Mouse (Mus musculus) limb, embryonic 14.5 days (tissue): ENCODE measurements around the gene Tor4a. TPM values are rescaled to one million over a fixed set of nuclear protein-coding genes. Genes with fewer than 3 reads are reported as not detected.

ENCODE experiments used
- ATAC-seq: fragments of 200-750 bp; cut with Nextera tagmentation; 2 replicates; pipeline ENCODE4 v1.8.0; 2017; ENCODE audit warnings: low read depth, moderate number of reproducible peaks, moderate TSS enrichment; ENCODE audit not compliant: low FRiP score
- DNase-seq: peaks from one replicate; pipeline ENCODE4 v3.0.0-alpha.2; 2015; ENCODE audit warnings: low spot score
- H3K27ac ChIP-seq: fragments of 300-500 bp; sonication (generic); replicated peaks from 2 replicates; pipeline ENCODE4 v1.5.1; 2014; ENCODE audit warnings: low read depth, mild to moderate bottlenecking, low read length, moderate library complexity, mixed read lengths
- H3K27me3 ChIP-seq: fragments of 300-500 bp; sonication (generic); 2 replicates; pipeline ENCODE4 v1.6.1; 2014; ENCODE audit warnings: low read length, mixed read lengths; ENCODE audit not compliant: control insufficient read depth, insufficient read depth
- H3K36me3 ChIP-seq: fragments of 300-500 bp; sonication (generic); 2 replicates; pipeline ENCODE4 v1.6.1; 2014; ENCODE audit warnings: mild to moderate bottlenecking, low read length, moderate library complexity, mixed read lengths; ENCODE audit not compliant: control insufficient read depth, insufficient read depth
- H3K4me1 ChIP-seq: fragments of 300-500 bp; sonication (generic); 2 replicates; pipeline ENCODE4 v1.6.1; 2014; ENCODE audit warnings: antibody characterized with exemption, low read length, mixed read lengths; ENCODE audit not compliant: control insufficient read depth, insufficient read depth
- H3K4me2 ChIP-seq: fragments of 300-500 bp; sonication (generic); replicated peaks from 2 replicates; pipeline ENCODE4 v1.6.1; 2014; ENCODE audit warnings: low read depth, mild to moderate bottlenecking, low read length, moderate library complexity; ENCODE audit not compliant: severe bottlenecking
- H3K4me3 ChIP-seq: fragments of 300-500 bp; sonication (generic); replicated peaks from 2 replicates; pipeline ENCODE4 v1.5.1; 2014; ENCODE audit warnings: low read length
- H3K9ac ChIP-seq: fragments of 300-500 bp; sonication (generic); 2 replicates; pipeline ENCODE4 v1.6.1; 2014; ENCODE audit warnings: mild to moderate bottlenecking, low read depth, low read length, moderate library complexity; ENCODE audit not compliant: severe bottlenecking
- H3K9me3 ChIP-seq: fragments of 300-500 bp; sonication (generic); 2 replicates; pipeline ENCODE4 v1.6.1; 2016; ENCODE audit warnings: low read length; ENCODE audit not compliant: control insufficient read depth
- POLR2A ChIP-seq: fragments of 200-500 bp; IDR thresholded peaks from 2 replicates; pipeline ENCODE4 v1.8.0; 2012; ENCODE audit warnings: inconsistent platforms, mild to moderate bottlenecking, moderate library complexity, borderline replicate concordance; ENCODE audit not compliant: insufficient read depth, insufficient read length; ENCODE audit errors: extremely low read depth
- WGBS: fragments of 180-500 bp; shearing (Covaris S2); extraction: QIAGEN DNeasy Blood & Tissue Kit; methylation state at CpG from one replicate; pipeline ENCODE4 v1.1.7; 2014; 5-methylcytosine and 5-hydroxymethylcytosine counted together
- polyA plus RNA-seq, 2 experiments: library from polyadenylated mRNA; depleted of rRNA in 1 of 2; stranded (reverse) in 1 of 2; unstranded in 1 of 2; fragments of >200 nt; fragmentation: Nextera tagmentation in 1 of 2; extraction: Ambion mirVana in 1 of 2; gene quantifications; 2 replicates each; pipeline versions ENCODE4 v1.2.1 to v1.2.3; 2012 to 2014

Tor4a gene
- polyA plus RNA-seq, 2 experiments: 5.9 to 8.1 TPM

- Histone ChIP-seq H3K9ac (0 out of 2 replicates have a peak overlapping the region, but pooled peaks have one; percentile 4), H3K27me3 (peaks cover 21% of the 10 kb centered on the region), H3K27ac (no peak overlapping the region), H3K9me3 (no peaks in the 10 kb centered on the region), H3K4me1 (0 out of 2 replicates have a peak, but pooled peaks cover 11% of the 10 kb centered on the region), H3K4me2 (peak overlapping the region; percentile 40), H3K36me3 (peaks cover 18% of the 10 kb centered on the region), H3K4me3 (peak overlapping the region; percentile 27)
- no peak for TF ChIP-seq POLR2A
- DNase-seq (peak; percentile 22), ATAC-seq (no peak)
- WGBS: 23% methylated on average over 55 of the region's 55 CpGs
These were observed 1.2 kb downstream of the Tor4a start for GRCm38 (mm10) chr2:25195211-25196156.

GRCm38 (mm10) chr2:25194486-25195171 is 2.1 kb downstream of the Tor4a start:
- peaks cover 21% of the 10 kb centered on the region for H3K27me3 ChIP-seq
- H3K9me3 ChIP-seq: no peaks in the 10 kb centered on the region
- H3K27ac ChIP-seq: no peak overlapping the region
- H3K4me1 ChIP-seq: 0 out of 2 replicates have a peak, but pooled peaks cover 11% of the 10 kb centered on the region
- no peak overlapping the region for H3K4me3 ChIP-seq
- 87% methylated on average over 17 of the region's 17 CpGs for WGBS
- no peak for TF ChIP-seq POLR2A
- DNase-seq: no peak
- no peak for ATAC-seq
- H3K4me2 ChIP-seq: no peak overlapping the region
- H3K36me3 ChIP-seq: peaks cover 9% of the 10 kb centered on the region
- no peak overlapping the region for H3K9ac ChIP-seq

DNA sequence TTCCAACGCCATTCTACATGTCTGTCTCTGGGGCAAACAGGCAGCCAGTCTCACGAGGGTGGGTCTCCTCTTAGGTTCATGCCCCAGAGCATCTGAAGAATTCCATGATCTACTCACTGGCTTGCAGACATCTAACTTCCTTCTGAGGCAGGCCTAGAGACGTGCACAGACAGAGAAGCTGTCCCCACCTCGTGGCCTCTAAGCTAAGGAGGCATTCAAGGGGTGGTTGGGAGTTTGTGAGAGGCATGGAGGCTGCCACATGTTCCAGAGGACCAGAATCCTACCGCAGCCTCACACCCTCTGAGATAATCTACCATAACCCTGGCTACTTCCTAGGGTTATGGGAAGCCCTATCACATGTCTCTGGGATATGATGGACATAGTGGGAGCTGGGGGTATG is 2.7 kb downstream of the Tor4a start:
- Histone ChIP-seq H3K27ac (no peak overlapping the region), H3K36me3 (peaks cover 3% of the 10 kb centered on the region; the same call in 1 of the 2 replicates), H3K4me2 (no peak overlapping the region), H3K9ac (no peak overlapping the region), H3K4me1 (0 out of 2 replicates have a peak, but pooled peaks cover 11% of the 10 kb centered on the region), H3K9me3 (no peaks in the 10 kb centered on the region), H3K4me3 (no peak overlapping the region), H3K27me3 (peaks cover 21% of the 10 kb centered on the region)
- WGBS: 74% methylated on average over 5 of the region's 5 CpGs
- no peak for DNase-seq
- TF ChIP-seq POLR2A: no peak
- no peak for ATAC-seq

- peak overlapping the region; percentile 2; the same call in 1 of the 2 replicates for H3K4me2 ChIP-seq
- no peaks in the 10 kb centered on the region for H3K36me3 ChIP-seq
- H3K9me3 ChIP-seq: no peaks in the 10 kb centered on the region
- 0% methylated on average over 6 of the region's 6 CpGs for WGBS
- no peak overlapping the region for H3K4me3 ChIP-seq
- H3K27ac ChIP-seq: no peak overlapping the region
- ATAC-seq: peak; percentile 80
- TF ChIP-seq POLR2A: no peak
- no peak overlapping the region for H3K9ac ChIP-seq
- DNase-seq: peak; percentile 92
- H3K4me1 ChIP-seq: 0 out of 2 replicates have a peak, but pooled peaks cover 11% of the 10 kb centered on the region
- H3K27me3 ChIP-seq: peaks cover 21% of the 10 kb centered on the region
These were observed 3.3 kb downstream of the Tor4a start for GRCm38 (mm10) chr2:25193330-25193770.

- Histone ChIP-seq H3K27me3 (peaks cover 21% of the 10 kb centered on the region), H3K9me3 (no peaks in the 10 kb centered on the region), H3K9ac (no peak overlapping the region), H3K4me1 (no peaks in the 10 kb centered on the region), H3K36me3 (no peaks in the 10 kb centered on the region), H3K27ac (no peak overlapping the region), H3K4me2 (no peak overlapping the region), H3K4me3 (no peak overlapping the region)
- 83% methylated on average over 6 of the region's 6 CpGs for WGBS
- no peak for ATAC-seq
- DNase-seq: no peak
- TF ChIP-seq POLR2A: no peak
These were observed 8.8 kb downstream of the Tor4a start for GRCm38 (mm10) chr2:25187841-25188240.
